Mouse (Mus musculus): ENCODE data around the gene 1700001P01Rik. TPM values are rescaled to one million over a fixed set of nuclear protein-coding genes. Genes with fewer than 3 reads are reported as not detected.

1700001P01Rik gene
- polyA plus RNA-seq, 1 experiment from 2014 or later: not detected

DNA sequence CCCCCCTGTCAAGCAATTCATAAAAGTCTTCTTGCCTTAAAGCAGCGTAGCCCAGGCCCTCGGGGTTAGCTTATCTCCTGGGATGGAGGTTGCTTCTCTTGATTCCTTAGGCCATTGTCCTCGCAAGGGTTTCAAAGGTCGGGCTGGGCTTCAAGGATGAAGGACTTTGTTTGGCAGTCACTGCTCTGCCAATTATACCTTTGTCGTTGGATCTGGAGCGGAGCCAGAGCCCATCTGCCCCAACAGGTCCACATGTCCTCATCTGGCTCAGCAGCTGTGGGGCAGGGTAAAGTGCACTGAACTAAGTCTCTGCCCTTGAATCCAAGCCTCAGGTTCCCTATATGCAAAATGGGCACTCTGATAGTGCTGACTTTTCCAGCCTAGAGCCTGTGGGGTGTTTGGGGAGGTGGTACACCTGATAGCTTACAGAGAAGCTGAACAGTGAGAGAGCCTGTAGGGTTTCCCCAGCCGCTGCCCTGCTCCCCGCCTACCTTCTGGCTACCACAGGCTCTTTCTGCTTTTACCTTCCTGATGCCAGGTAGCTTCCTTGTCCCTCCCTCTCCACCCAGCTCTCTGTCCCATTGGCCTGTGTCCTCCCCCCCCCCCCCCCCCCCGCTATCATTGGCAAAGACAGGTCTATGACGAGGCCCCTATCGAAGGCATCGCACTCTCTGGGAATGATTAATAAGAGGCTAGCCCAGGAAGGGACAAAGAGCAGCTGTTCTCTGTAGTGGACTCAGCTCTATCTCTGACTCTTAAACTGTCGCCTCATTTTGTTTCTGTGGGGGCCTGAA lies 36.0 kb upstream of the 1700001P01Rik start:
- TF ChIP-seq CTCF (IDR thresholded peaks at IDR 0.05; ENCODE audit: low read depth): no peak
- TF ChIP-seq EP300 (IDR thresholded peaks at IDR 0.05; ENCODE audit: low read depth): no peak

GRCm38 (mm10) chr11:97810970-97811369 lies 35.3 kb upstream of the 1700001P01Rik start:
- DNase-seq (no peak), ATAC-seq (no peak)
- no peaks in the 10 kb centered on the region for H3K9me3 ChIP-seq (ENCODE audit: low read length)
- H3K27ac ChIP-seq (ENCODE audit: low read depth): peak overlapping the region; percentile 76; the same call in 1 of the 2 replicates
- no peak overlapping the region for H3K4me3 ChIP-seq (ENCODE audit: low read depth, low read length)
- 68% methylated on average over 3 of the region's 3 CpGs for WGBS (ENCODE audit: insufficient replicate concordance)
- TF ChIP-seq CTCF (IDR thresholded peaks at IDR 0.05; ENCODE audit: low read depth) (no peak), EP300 (IDR thresholded peaks at IDR 0.05; ENCODE audit: low read depth) (no peak)
- peaks cover 77% of the 10 kb centered on the region for H3K4me1 ChIP-seq (ENCODE audit: insufficient read depth)
- H3K9ac ChIP-seq (replicated peaks): peak overlapping the region; percentile 38; the same call in 1 of the 2 replicates
- H3K27me3 ChIP-seq (ENCODE audit: insufficient read depth, low read length): no peaks in the 10 kb centered on the region
- peaks cover 48% of the 10 kb centered on the region for H3K36me3 ChIP-seq (replicated peaks; ENCODE audit: insufficient read depth, low read length)
- H3K4me2 ChIP-seq (ENCODE audit: low read depth, low read length): no peak overlapping the region

More for the DNA sequence above, 36.0 kb upstream of the 1700001P01Rik start:
- H3K4me2 ChIP-seq (ENCODE audit: low read depth, low read length): peak overlapping the region; percentile 40; the same call in 1 of the 2 replicates
- H3K27me3 ChIP-seq (ENCODE audit: insufficient read depth, low read length): no peaks in the 10 kb centered on the region
- H3K9me3 ChIP-seq (ENCODE audit: low read length): no peaks in the 10 kb centered on the region
- DNase-seq (peak; percentile 64), ATAC-seq (peak; percentile 83)
- WGBS (ENCODE audit: insufficient replicate concordance): 51% methylated on average over 12 of the region's 13 CpGs
- peaks cover 74% of the 10 kb centered on the region for H3K4me1 ChIP-seq (ENCODE audit: insufficient read depth)
- H3K36me3 ChIP-seq (replicated peaks; ENCODE audit: insufficient read depth, low read length): peaks cover 49% of the 10 kb centered on the region
- no peak overlapping the region for H3K9ac ChIP-seq (replicated peaks)
- H3K27ac ChIP-seq (ENCODE audit: low read depth): peak overlapping the region; percentile 76
- H3K4me3 ChIP-seq (ENCODE audit: low read depth, low read length): no peak overlapping the region

DNA sequence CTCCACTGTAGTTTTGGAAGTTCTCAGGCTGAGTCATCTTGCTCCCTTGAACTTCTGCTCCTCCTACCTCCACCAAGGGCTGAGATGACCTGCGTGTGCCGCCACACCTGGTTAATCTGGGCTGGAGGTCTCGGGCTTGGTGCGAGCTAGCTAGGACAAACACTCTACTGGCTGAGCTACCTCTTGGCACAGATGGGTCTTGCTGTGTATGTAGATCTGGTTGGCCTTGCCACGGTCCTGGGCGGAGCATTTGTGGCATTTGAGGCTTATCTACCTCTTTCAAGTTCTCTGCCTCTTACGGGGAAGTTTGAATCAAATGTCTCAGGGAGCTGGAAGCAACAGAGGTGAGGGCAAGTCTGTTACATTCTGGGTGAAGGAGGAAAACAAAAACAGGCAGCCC lies 34.6 kb upstream of the 1700001P01Rik start:
- Histone ChIP-seq H3K4me1 (ENCODE audit: insufficient read depth) (peaks cover 81% of the 10 kb centered on the region), H3K27me3 (ENCODE audit: insufficient read depth, low read length) (no peaks in the 10 kb centered on the region), H3K9me3 (ENCODE audit: low read length) (no peaks in the 10 kb centered on the region), H3K27ac (ENCODE audit: low read depth) (no peak overlapping the region), H3K9ac (replicated peaks) (no peak overlapping the region), H3K4me3 (ENCODE audit: low read depth, low read length) (no peak overlapping the region), H3K36me3 (replicated peaks; ENCODE audit: insufficient read depth, low read length) (peaks cover 42% of the 10 kb centered on the region), H3K4me2 (ENCODE audit: low read depth, low read length) (no peak overlapping the region)
- ATAC-seq: no peak
- 50% methylated on average over 7 of the region's 7 CpGs for WGBS (ENCODE audit: insufficient replicate concordance)
- no peak for TF ChIP-seq CTCF (IDR thresholded peaks at IDR 0.05; ENCODE audit: low read depth)
- TF ChIP-seq EP300 (IDR thresholded peaks at IDR 0.05; ENCODE audit: low read depth): no peak
- DNase-seq: peak; percentile 15

- Histone ChIP-seq H3K4me2 (ENCODE audit: low read depth, low read length) (no peak overlapping the region), H3K4me3 (ENCODE audit: low read depth, low read length) (no peak overlapping the region), H3K27ac (ENCODE audit: low read depth) (peak overlapping the region; percentile 51; the same call in 1 of the 2 replicates), H3K9me3 (ENCODE audit: low read length) (no peaks in the 10 kb centered on the region), H3K36me3 (replicated peaks; ENCODE audit: insufficient read depth, low read length) (peaks cover 39% of the 10 kb centered on the region), H3K27me3 (ENCODE audit: insufficient read depth, low read length) (no peaks in the 10 kb centered on the region), H3K9ac (replicated peaks) (peak overlapping the region; percentile 21; the same call in 1 of the 2 replicates), H3K4me1 (ENCODE audit: insufficient read depth) (peaks cover 81% of the 10 kb centered on the region)
- peak; percentile 13 for DNase-seq
- 48% methylated on average over 7 of the region's 7 CpGs for WGBS (ENCODE audit: insufficient replicate concordance)
- TF ChIP-seq EP300 (IDR thresholded peaks at IDR 0.05; ENCODE audit: low read depth): no peak
- TF ChIP-seq CTCF (IDR thresholded peaks at IDR 0.05; ENCODE audit: low read depth): no peak
- ATAC-seq: no peak
These were observed 33.8 kb upstream of the 1700001P01Rik start for GRCm38 (mm10) chr11:97809235-97810121.

DNA sequence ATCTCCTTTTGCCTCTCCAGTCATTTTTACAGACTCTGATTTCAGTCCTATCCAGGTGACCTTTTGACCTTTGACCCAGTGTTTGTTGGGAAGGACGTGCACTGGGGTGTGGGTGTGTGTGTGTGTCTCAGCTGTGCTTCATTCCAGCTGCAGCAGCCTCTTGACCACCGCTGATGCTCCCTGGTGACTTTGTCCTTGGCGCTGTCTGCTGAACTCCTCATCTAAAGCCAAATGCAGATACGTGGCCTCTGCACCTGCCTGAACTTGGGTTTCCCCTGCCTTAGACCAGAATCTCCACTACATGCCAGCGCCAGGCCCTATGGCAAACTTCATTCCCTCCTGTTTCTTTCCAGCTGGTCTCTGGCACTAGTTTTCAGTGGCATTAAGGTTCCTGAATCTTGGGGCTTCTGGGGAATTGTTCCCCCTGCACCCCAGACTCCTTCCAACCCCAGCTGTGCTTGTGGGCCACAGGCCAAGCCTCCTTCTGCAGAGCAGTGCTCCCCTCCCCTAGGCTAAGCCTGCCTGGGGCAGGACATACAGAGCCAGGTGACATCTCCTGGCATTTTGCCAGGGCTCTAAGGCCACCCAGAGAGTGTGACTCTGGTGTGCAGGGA lies 33.0 kb upstream of the 1700001P01Rik start:
- no peak overlapping the region for H3K4me3 ChIP-seq (ENCODE audit: low read depth, low read length)
- 58% methylated on average over 5 of the region's 5 CpGs for WGBS (ENCODE audit: insufficient replicate concordance)
- no peaks in the 10 kb centered on the region for H3K27me3 ChIP-seq (ENCODE audit: insufficient read depth, low read length)
- ATAC-seq (peak; percentile 35; the same call in 1 of the 2 replicates), DNase-seq (peak; percentile 43)
- H3K4me1 ChIP-seq (ENCODE audit: insufficient read depth): peaks cover 83% of the 10 kb centered on the region
- peak overlapping the region; percentile 51 for H3K27ac ChIP-seq (ENCODE audit: low read depth)
- peaks cover 35% of the 10 kb centered on the region for H3K36me3 ChIP-seq (replicated peaks; ENCODE audit: insufficient read depth, low read length)
- 0 out of 2 replicates have a peak overlapping the region, but pooled peaks have one; percentile 6 for H3K4me2 ChIP-seq (ENCODE audit: low read depth, low read length)
- TF ChIP-seq CTCF (IDR thresholded peaks at IDR 0.05; ENCODE audit: low read depth) (no peak), EP300 (IDR thresholded peaks at IDR 0.05; ENCODE audit: low read depth) (no peak)
- H3K9ac ChIP-seq (replicated peaks): peak overlapping the region; percentile 21; the same call in 1 of the 2 replicates
- H3K9me3 ChIP-seq (ENCODE audit: low read length): no peaks in the 10 kb centered on the region
